Mouse (Mus musculus) kidney, embryonic 16.5 days (tissue): ENCODE results near the gene Isg20l2. TPM values are rescaled to one million over a fixed set of nuclear protein-coding genes. Genes with fewer than 3 reads are reported as not detected.
A peak's percentile ranks its signal among the peaks of the same experiment; 100 is the strongest.

ENCODE experiments used
- ATAC-seq: fragments of 200-750 bp; cut with Nextera tagmentation; 2 replicates; pipeline ENCODE4 v1.8.0; 2017; ENCODE audit warnings: moderate TSS enrichment; ENCODE audit not compliant: low FRiP score, low TSS enrichment
- H3K27ac ChIP-seq: fragments of 300-500 bp; sonication (generic); 2 replicates; pipeline ENCODE4 v1.5.1; 2014; ENCODE audit warnings: low read length
- H3K27me3 ChIP-seq: fragments of 300-500 bp; sonication (generic); 2 replicates; pipeline ENCODE4 v1.6.1; 2014; ENCODE audit warnings: low read length, control low read depth, mixed read lengths; ENCODE audit not compliant: insufficient read depth
- H3K36me3 ChIP-seq: fragments of 300-500 bp; sonication (generic); 2 replicates; pipeline ENCODE4 v1.6.1; 2014; ENCODE audit warnings: low read length, control low read depth, mixed read lengths; ENCODE audit not compliant: insufficient read depth
- H3K4me1 ChIP-seq: fragments of 300-500 bp; sonication (generic); 2 replicates; pipeline ENCODE4 v1.6.1; 2014; ENCODE audit warnings: low read length, control low read depth, mixed read lengths; ENCODE audit not compliant: insufficient read depth
- H3K4me2 ChIP-seq: fragments of 300-500 bp; sonication (generic); replicated peaks from 2 replicates; pipeline ENCODE4 v1.6.1; 2014; ENCODE audit warnings: low read depth, low read length
- H3K4me3 ChIP-seq: fragments of 300-500 bp; sonication (generic); 2 replicates; pipeline ENCODE4 v1.5.1; 2014; ENCODE audit warnings: mild to moderate bottlenecking, low read length
- H3K9ac ChIP-seq: fragments of 300-500 bp; sonication (generic); replicated peaks from 2 replicates; pipeline ENCODE4 v1.6.1; 2014; ENCODE audit warnings: low read length
- H3K9me3 ChIP-seq: fragments of 300-500 bp; sonication (generic); 2 replicates; pipeline ENCODE4 v1.6.1; 2016; ENCODE audit warnings: low read length, control low read depth
- WGBS: fragments of 180-500 bp; shearing (Covaris S2); extraction: QIAGEN DNeasy Blood & Tissue Kit; methylation state at CpG from one replicate; pipeline ENCODE4 v1.1.7; 2014; 5-methylcytosine and 5-hydroxymethylcytosine counted together
- polyA plus RNA-seq: library from polyadenylated mRNA; unstranded; fragments of >200 nt; fragmentation: Nextera tagmentation; extraction: Ambion mirVana; gene quantifications from 2 replicates; pipeline ENCODE4 v1.2.1, GENCODE M21; 2015

Isg20l2 gene
- polyA plus RNA-seq, 1 experiment from 2014 or later: 60.2 TPM

- Histone ChIP-seq H3K27ac (peak overlapping the region; percentile 97), H3K27me3 (no peaks in the 10 kb centered on the region), H3K9me3 (no peaks in the 10 kb centered on the region), H3K9ac (peak overlapping the region; percentile 61), H3K4me3 (peak overlapping the region; percentile 48), H3K4me1 (peaks cover 41% of the 10 kb centered on the region), H3K4me2 (peak overlapping the region; percentile 51), H3K36me3 (peaks cover 15% of the 10 kb centered on the region)
- ATAC-seq: no peak
- 87% methylated on average over 2 of the region's 2 CpGs for WGBS
These were observed 20.7 kb upstream of the Isg20l2 start for GRCm38 (mm10) chr3:87909381-87909780.

GRCm38 (mm10) chr3:87909874-87910273 is 20.2 kb upstream of the Isg20l2 start:
- peak overlapping the region; percentile 48 for H3K4me3 ChIP-seq
- WGBS: 10% methylated on average over 4 of the region's 4 CpGs
- H3K4me2 ChIP-seq: peak overlapping the region; percentile 51
- ATAC-seq: no peak
- H3K9ac ChIP-seq: peak overlapping the region; percentile 61
- H3K4me1 ChIP-seq: peaks cover 41% of the 10 kb centered on the region
- no peaks in the 10 kb centered on the region for H3K27me3 ChIP-seq
- peak overlapping the region; percentile 97 for H3K27ac ChIP-seq
- no peaks in the 10 kb centered on the region for H3K9me3 ChIP-seq
- H3K36me3 ChIP-seq: peaks cover 20% of the 10 kb centered on the region

GRCm38 (mm10) chr3:87910573-87911141 is 19.5 kb upstream of the Isg20l2 start:
- Histone ChIP-seq H3K4me2 (peak overlapping the region; percentile 51), H3K9ac (peak overlapping the region; percentile 61), H3K4me3 (peak overlapping the region; percentile 48), H3K36me3 (peaks cover 26% of the 10 kb centered on the region), H3K9me3 (no peaks in the 10 kb centered on the region), H3K27ac (peak overlapping the region; percentile 97), H3K4me1 (peaks cover 41% of the 10 kb centered on the region), H3K27me3 (no peaks in the 10 kb centered on the region)
- peak; percentile 53 for ATAC-seq
- 6% methylated on average over 12 of the region's 12 CpGs for WGBS

GRCm38 (mm10) chr3:87913491-87913890 is 16.6 kb upstream of the Isg20l2 start:
- H3K4me2 ChIP-seq: no peak overlapping the region
- peaks cover 46% of the 10 kb centered on the region for H3K36me3 ChIP-seq
- no peak overlapping the region for H3K9ac ChIP-seq
- no peak overlapping the region for H3K4me3 ChIP-seq
- no peaks in the 10 kb centered on the region for H3K9me3 ChIP-seq
- H3K27me3 ChIP-seq: no peaks in the 10 kb centered on the region
- no peak overlapping the region for H3K27ac ChIP-seq
- no peak for ATAC-seq
- 81% methylated on average over 7 of the region's 7 CpGs for WGBS
- H3K4me1 ChIP-seq: peaks cover 31% of the 10 kb centered on the region

DNA sequence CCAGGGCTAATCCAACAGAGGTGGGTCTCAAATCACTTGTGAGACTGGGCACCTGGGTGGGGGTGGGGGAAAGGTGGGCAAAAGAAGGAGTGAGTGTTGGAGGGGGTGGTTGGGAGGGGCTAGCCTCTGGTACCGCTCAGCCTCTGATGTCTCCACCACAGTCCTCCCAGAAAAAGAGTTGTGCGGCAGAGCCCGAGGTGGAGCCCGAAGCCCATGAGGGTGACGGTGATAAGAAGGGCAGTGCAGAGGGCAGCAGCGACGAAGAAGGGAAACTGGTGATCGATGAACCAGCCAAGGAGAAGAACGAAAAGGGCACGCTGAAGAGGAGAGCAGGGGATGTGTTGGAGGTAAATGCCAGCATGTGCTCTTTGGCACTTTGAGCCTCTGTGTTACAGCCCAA is 16.2 kb upstream of the Isg20l2 start:
- H3K4me3 ChIP-seq: no peak overlapping the region
- H3K27ac ChIP-seq: no peak overlapping the region
- no peaks in the 10 kb centered on the region for H3K27me3 ChIP-seq
- no peak overlapping the region for H3K9ac ChIP-seq
- H3K9me3 ChIP-seq: no peaks in the 10 kb centered on the region
- no peak overlapping the region for H3K4me2 ChIP-seq
- H3K36me3 ChIP-seq: peaks cover 46% of the 10 kb centered on the region
- WGBS: 96% methylated on average over 10 of the region's 10 CpGs
- peaks cover 27% of the 10 kb centered on the region for H3K4me1 ChIP-seq
- no peak for ATAC-seq

DNA sequence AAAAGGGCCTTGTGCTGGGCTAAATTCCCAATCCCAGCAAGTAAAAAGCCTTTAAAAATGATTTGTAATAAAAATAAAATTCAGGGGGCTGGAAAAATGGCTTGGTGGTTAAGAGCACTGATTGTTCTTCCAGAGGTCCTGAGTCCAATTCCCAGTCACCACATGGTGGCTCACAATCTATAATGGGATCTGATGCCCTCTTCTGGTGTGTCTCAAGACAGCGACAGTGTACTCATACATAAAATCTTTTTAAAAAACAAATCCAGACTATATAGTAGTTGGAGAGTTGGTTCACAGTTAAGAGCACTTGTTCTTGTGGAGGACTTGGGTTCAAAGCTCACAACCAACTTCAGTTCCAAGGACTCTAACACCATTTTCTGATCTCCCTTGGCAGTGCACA is 13.1 kb upstream of the Isg20l2 start:
- H3K27ac ChIP-seq: no peak overlapping the region
- H3K4me2 ChIP-seq: no peak overlapping the region
- H3K4me3 ChIP-seq: no peak overlapping the region
- no peaks in the 10 kb centered on the region for H3K9me3 ChIP-seq
- no peak overlapping the region for H3K9ac ChIP-seq
- no peaks in the 10 kb centered on the region for H3K27me3 ChIP-seq
- peaks cover 50% of the 10 kb centered on the region for H3K36me3 ChIP-seq
- H3K4me1 ChIP-seq: peaks cover 4% of the 10 kb centered on the region
- ATAC-seq: no peak
- 94% methylated on average over 1 of the region's 1 CpGs for WGBS

DNA sequence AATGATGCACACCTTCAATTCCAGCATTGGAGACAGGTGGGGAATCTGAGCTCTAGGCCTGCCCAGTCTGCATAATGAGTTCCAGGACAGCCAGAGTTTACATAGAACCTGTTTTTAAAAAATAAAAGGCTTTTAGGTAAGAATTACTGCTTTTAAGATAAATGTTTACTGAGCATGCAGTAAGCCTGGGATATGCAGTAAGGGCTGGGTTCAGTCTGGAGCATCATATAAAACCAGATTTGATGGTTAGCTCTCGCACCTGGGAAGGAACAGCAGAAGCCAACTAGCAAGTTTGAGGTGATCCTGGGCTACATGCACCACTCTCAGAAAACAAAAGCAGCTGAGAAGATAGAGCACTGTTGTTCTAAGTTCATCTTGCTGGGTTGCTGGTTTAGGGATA is 11.6 kb upstream of the Isg20l2 start:
- Histone ChIP-seq H3K36me3 (peaks cover 57% of the 10 kb centered on the region), H3K27me3 (no peaks in the 10 kb centered on the region), H3K4me1 (peaks cover 4% of the 10 kb centered on the region), H3K9ac (no peak overlapping the region), H3K4me3 (no peak overlapping the region), H3K9me3 (no peaks in the 10 kb centered on the region), H3K4me2 (no peak overlapping the region), H3K27ac (peak overlapping the region; percentile 2; the same call in 1 of the 2 replicates)
- no peak for ATAC-seq
- WGBS: 94% methylated on average over 1 of the region's 1 CpGs

GRCm38 (mm10) chr3:87919336-87920108 is 10.6 kb upstream of the Isg20l2 start, which contains the start of gene Mrpl24:
TSS of gene Mrpl24 (plus strand) at chr3:87919506.
- peak; percentile 86 for ATAC-seq
- peak within 1 kb of the TSS; percentile 79 for H3K4me3 ChIP-seq
- H3K36me3 ChIP-seq: peaks cover 57% of the 10 kb centered on the region
- H3K9ac ChIP-seq: peak within 1 kb of the TSS; percentile 81
- H3K27ac ChIP-seq: peak within 1 kb of the TSS; percentile 89
- peak within 1 kb of the TSS; percentile 77 for H3K4me2 ChIP-seq
- peaks cover 4% of the 10 kb centered on the region for H3K4me1 ChIP-seq
- H3K27me3 ChIP-seq: no peaks in the 10 kb centered on the region
- under 1% methylated on average over 30 of the region's 30 CpGs for WGBS
- H3K9me3 ChIP-seq: no peaks in the 10 kb centered on the region

GRCm38 (mm10) chr3:87920270-87920943 is 9.7 kb upstream of the Isg20l2 start:
- Histone ChIP-seq H3K4me1 (peaks cover 4% of the 10 kb centered on the region), H3K27ac (no peak overlapping the region), H3K4me3 (peak overlapping the region; percentile 79), H3K9ac (peak overlapping the region; percentile 81), H3K36me3 (peaks cover 58% of the 10 kb centered on the region), H3K9me3 (no peaks in the 10 kb centered on the region), H3K4me2 (peak overlapping the region; percentile 77), H3K27me3 (no peaks in the 10 kb centered on the region)
- no peak for ATAC-seq
- WGBS: 67% methylated on average over 9 of the region's 9 CpGs
